ENCODE assay signal across 8 mouse cellular contexts in the genomic region with DNA sequence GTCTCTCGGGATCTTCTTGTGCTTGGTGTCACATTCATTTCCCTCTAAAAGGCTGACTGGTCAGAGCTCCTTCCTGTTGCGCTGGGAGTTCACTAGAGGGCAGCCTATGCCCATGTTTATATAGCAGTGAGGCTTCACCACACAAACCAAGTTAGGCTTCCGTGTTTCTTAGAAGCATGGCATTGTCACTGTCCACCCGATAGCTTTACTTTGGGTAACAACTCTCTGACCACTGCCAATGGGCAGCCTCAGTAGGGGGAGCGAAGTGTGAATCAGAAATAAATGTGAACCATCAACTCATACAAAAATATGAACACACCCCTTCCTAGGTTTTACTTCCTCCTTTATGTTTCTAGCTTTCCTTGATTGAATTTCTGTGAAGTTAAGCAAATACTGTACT. TPM values are rescaled to one million over a fixed set of nuclear protein-coding genes. Genes with fewer than 3 reads are reported as not detected.
A peak's percentile ranks its signal among the peaks of the same experiment; 100 is the strongest.
DNase-seq lines count a peak whose midpoint lies in the region; ATAC-seq and TF ChIP-seq lines count a peak whose summit lies in the region.

No protein-coding gene starts in this region.

- peaks cover 35% of the 10 kb centered on the region for H3K36me3 ChIP-seq in C2C12 (ENCODE audit: control insufficient read depth, insufficient read depth)
- H3K36me3 ChIP-seq in embryonic facial prominence, embryonic 10.5 days (replicated peaks) = peaks cover 7% of the 10 kb centered on the region
- H3K36me3 ChIP-seq in limb, embryonic 13.5 days = peaks cover 13% of the 10 kb centered on the region

- no peak overlapping the region for H3ac ChIP-seq in C2C12 (ENCODE audit: control insufficient read depth, insufficient read length, low read depth)

- no peaks in the 10 kb centered on the region for H3K79me3 ChIP-seq in C2C12 (ENCODE audit: low read depth)

- no peak overlapping the region for H3K4me3 ChIP-seq in C2C12 (ENCODE audit: insufficient read depth, poor library complexity, severe bottlenecking)
- no peak overlapping the region for H3K4me3 ChIP-seq in embryonic facial prominence, embryonic 10.5 days
- no peak overlapping the region for H3K4me3 ChIP-seq in limb, embryonic 13.5 days

- H3K27ac ChIP-seq in embryonic facial prominence, embryonic 10.5 days (replicated peaks) = no peak overlapping the region
- no peak overlapping the region for H3K27ac ChIP-seq in limb, embryonic 13.5 days

- H3K4me1 ChIP-seq in embryonic facial prominence, embryonic 10.5 days = peaks cover under 1% of the 10 kb centered on the region; the same call in 1 of the 2 replicates
- H3K4me1 ChIP-seq in limb, embryonic 13.5 days = peaks cover 1% of the 10 kb centered on the region; the same call in 1 of the 2 replicates

- 16% methylated on average over 5 of the region's 5 CpGs for WGBS in embryonic facial prominence, embryonic 10.5 days
- WGBS in limb, embryonic 13.5 days = 13% methylated on average over 5 of the region's 5 CpGs

- ATAC-seq in limb, embryonic 13.5 days (ENCODE audit: low FRiP score, low read depth) = peak; percentile 73

- H3K27me3 ChIP-seq in C2C12 (ENCODE audit: control insufficient read depth, insufficient read depth, insufficient read length) = no peaks in the 10 kb centered on the region
- no peaks in the 10 kb centered on the region for H3K27me3 ChIP-seq in embryonic facial prominence, embryonic 10.5 days (replicated peaks; ENCODE audit: low read depth, poor library complexity, severe bottlenecking)
- no peaks in the 10 kb centered on the region for H3K27me3 ChIP-seq in limb, embryonic 13.5 days

- H3K9ac ChIP-seq in limb, embryonic 13.5 days = no peak overlapping the region

- DNase-seq in adrenal gland, postnatal 10 days = peak; percentile 74
- peak; percentile 70 for DNase-seq in embryonic facial prominence, embryonic 10.5 days (ENCODE audit: low spot score)
- peak; percentile 50 to 72 for DNase-seq in heart, adult 9 months (ENCODE audit: low spot score in 2 of 2)
- peak; percentile 84 for DNase-seq in kidney, adult 9 months
- peak; percentile 35 to 36 for DNase-seq in monocyte, adult 2 months (ENCODE audit: low read depth in 1 of 2, low spot score in 2 of 2)
- DNase-seq in spleen, postnatal 4 days (ENCODE audit: low spot score in 2 of 2) = peak; percentile 46 to 70

- TF ChIP-seq CTCF in C2C12 (IDR thresholded peaks at IDR 0.05; ENCODE audit: control insufficient read depth, insufficient read depth, insufficient read length) = peak; percentile 68

- H3K4me2 ChIP-seq in limb, embryonic 13.5 days (replicated peaks) = 0 out of 2 replicates have a peak overlapping the region, but pooled peaks have one; percentile 14

- no peaks in the 10 kb centered on the region for H3K9me3 ChIP-seq in embryonic facial prominence, embryonic 10.5 days
- no peaks in the 10 kb centered on the region for H3K9me3 ChIP-seq in limb, embryonic 13.5 days

- H3K79me2 ChIP-seq in C2C12 (ENCODE audit: control insufficient read depth, insufficient read depth) = no peaks in the 10 kb centered on the region

TF ChIP-seq in C2C12, 6 proteins besides CTCF, POLR2A, EP300 and RAD21:
- TF ChIP-seq MYOD1 (IDR thresholded peaks at IDR 0.05; ENCODE audit: control insufficient read depth, insufficient read length, low read depth) (no peak), USF1 (IDR thresholded peaks at IDR 0.05; ENCODE audit: low read depth) (no peak)

RNA-seq across cellular contexts. Expression of gene Psmg4, which starts 24.8 kb away (rescaled TPM):
- 151 TPM for polyA plus RNA-seq in C2C12 (2012; fragmentation: generic; extraction: Trizol)
- total RNA-seq in adrenal gland, postnatal 10 days (2021) = 10 to 100 TPM; 35.4 to 43.9 TPM
- polyA plus RNA-seq in embryonic facial prominence, embryonic 10.5 days (2016; fragmentation: Nextera tagmentation; extraction: Ambion mirVana) = 97.9 and 99.9 TPM in 2 replicates
- 95.7 and 97.2 TPM in 2 replicates for polyA plus RNA-seq in limb, embryonic 13.5 days (2015; fragmentation: Nextera tagmentation; extraction: Ambion mirVana)

RNA-seq across cellular contexts. Expression of gene Tubb2b, which starts 57.3 kb away (rescaled TPM):
- 216 TPM for polyA plus RNA-seq in C2C12 (2012; fragmentation: generic; extraction: Trizol)
- total RNA-seq in adrenal gland, postnatal 10 days (2021) = 10 to 100 TPM; 24.9 to 61.2 TPM
- 65.5 and 73.2 TPM in 2 replicates for polyA plus RNA-seq in embryonic facial prominence, embryonic 10.5 days (2016; fragmentation: Nextera tagmentation; extraction: Ambion mirVana)
- polyA plus RNA-seq in limb, embryonic 13.5 days (2015; fragmentation: Nextera tagmentation; extraction: Ambion mirVana) = 40.1 and 42.0 TPM in 2 replicates
